Mouse (Mus musculus) lung, adult 2 months (tissue): ENCODE measurements around the gene Cfap61.

ENCODE experiments used
- CTCF ChIP-seq: fragments of 200-500 bp; IDR thresholded peaks from 2 replicates; pipeline ENCODE4 v1.5.1; 2011; ENCODE audit warnings: mild to moderate bottlenecking, low read length, control low read depth; ENCODE audit not compliant: insufficient read depth
- POLR2A ChIP-seq: fragments of 200-500 bp; IDR thresholded peaks from 2 replicates; pipeline ENCODE4 v1.6.1; 2011; ENCODE audit warnings: low read depth, mild to moderate bottlenecking, control low read depth, low read length, borderline replicate concordance; ENCODE audit errors: extremely low read depth

DNA sequence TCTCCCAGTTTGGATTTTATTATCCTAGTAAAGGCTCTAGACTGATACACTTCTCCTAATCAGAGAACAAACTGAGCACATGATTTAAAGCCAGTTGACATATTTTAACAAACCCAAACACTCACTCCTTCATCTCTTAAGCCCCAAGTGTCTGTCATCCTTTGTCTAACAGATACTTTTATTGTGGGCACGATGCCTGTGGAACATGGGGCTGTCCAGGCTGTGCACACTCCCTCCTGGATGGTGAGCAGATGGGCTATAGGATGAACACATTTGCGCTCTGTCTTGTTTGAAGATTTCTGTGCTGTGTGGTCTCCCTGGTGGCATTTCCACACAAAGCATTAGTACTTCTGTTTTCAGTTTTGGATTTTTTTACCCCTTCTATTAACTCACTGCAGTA lies 293.9 kb downstream of the Cfap61 start:
- no peak for TF ChIP-seq POLR2A
- no peak for TF ChIP-seq CTCF
